Mouse (Mus musculus) bone marrow, adult 2 months (tissue): ENCODE results near the gene Macc1.
"Not testable (repeated sequence)": the region's sequence is repeated elsewhere in the genome, so short reads cannot be mapped to it uniquely, and the experiment has no call there.

Experiments used
- CTCF ChIP-seq: fragments of 200-500 bp; IDR thresholded peaks from 2 replicates; pipeline ENCODE4 v1.5.1; 2011; ENCODE audit warnings: low read length, control low read depth; ENCODE audit not compliant: control insufficient read depth, insufficient read depth
- POLR2A ChIP-seq: fragments of 200-500 bp; IDR thresholded peaks from 2 replicates; pipeline ENCODE4 v1.6.1; 2011; ENCODE audit warnings: low read depth, mild to moderate bottlenecking, control low read depth, low read length, borderline replicate concordance; ENCODE audit not compliant: control insufficient read depth

GRCm38 (mm10) chr12:119352579-119352978 lies 38.5 kb downstream of the Macc1 start:
- not testable (repeated sequence) for TF ChIP-seq POLR2A, CTCF
